In genomic region chr12:112808212-112808586, GRCm38 (mm10) we compare ENCODE assay signal across 9 mouse cellular contexts. TPM values are rescaled to one million over a fixed set of nuclear protein-coding genes. Genes with fewer than 3 reads are reported as not detected.
A peak's percentile ranks its signal among the peaks of the same experiment; 100 is the strongest.
DNase-seq lines count a peak whose midpoint lies in the region; ATAC-seq and TF ChIP-seq lines count a peak whose summit lies in the region.
"Had no signal": no experiment of that assay in that cellular context is flagged by ENCODE, and none has a peak within 500 bp of the region (broad histone marks: within the 10 kb centered on the region; RNA-seq: fewer than 3 reads in every experiment).

No protein-coding gene starts in this region.

- TF ChIP-seq CTCF in testis, adult 2 months (IDR thresholded peaks at IDR 0.05; ENCODE audit: control insufficient read depth, insufficient read depth, insufficient replicate concordance, low read depth, low read length) = no peak
- TF ChIP-seq CTCF in liver, embryonic 14.5 days (IDR thresholded peaks at IDR 0.05; ENCODE audit: low read depth) = no peak

- H3K36me3 ChIP-seq in testis, adult 2 months (ENCODE audit: control insufficient read depth, insufficient read depth, low read length) = no peaks in the 10 kb centered on the region
- H3K36me3 ChIP-seq in liver, embryonic 14.5 days (replicated peaks; ENCODE audit: control insufficient read depth, insufficient read depth, low read depth) = no peaks in the 10 kb centered on the region

- peak overlapping the region; percentile 90 for H3K4me3 ChIP-seq in testis, adult 2 months (ENCODE audit: control insufficient read depth, low read depth, low read length)
- H3K4me3 ChIP-seq in liver, embryonic 14.5 days (ENCODE audit: insufficient read depth in 1 of 2, low read depth in 2 of 2, low read length in 2 of 2) = no peak overlapping the region

- ATAC-seq in frontal cortex, adult (ENCODE audit: low TSS enrichment) = peak; percentile 1; the same call in 1 of the 2 replicates
- no peak for ATAC-seq in liver, embryonic 14.5 days (ENCODE audit: insufficient read depth)
- ATAC-seq in activated CD4-positive, CD25-positive, alpha-beta regulatory T cell, adult 4 months = no peak

- no peak for DNase-seq in frontal cortex, adult 2 months (ENCODE audit: extremely low spot score in 1 of 2, low spot score in 1 of 2)
- DNase-seq in testis, postnatal 14 days (ENCODE audit: low spot score) = no peak
- DNase-seq in liver, embryonic 14.5 days (ENCODE audit: low read depth in 3 of 3, low spot score in 3 of 3) = no peak
- no peak for DNase-seq in left cerebral cortex, adult 8-10 months (ENCODE audit: low spot score in 2 of 2)
- no peak for DNase-seq in urinary bladder, adult 2 months (ENCODE audit: low spot score)

- TF ChIP-seq EP300 in liver, embryonic 14.5 days (IDR thresholded peaks at IDR 0.05; ENCODE audit: low read depth) = no peak

- no peak for TF ChIP-seq POLR2A in testis, adult 2 months (IDR thresholded peaks at IDR 0.05; ENCODE audit: control insufficient read depth, low read depth, low read length)

- no peak overlapping the region for H3K9ac ChIP-seq in liver, embryonic 14.5 days (replicated peaks)

- H3K9me3 ChIP-seq in liver, embryonic 14.5 days (ENCODE audit: control insufficient read depth, low read length) = no peaks in the 10 kb centered on the region

- H3K4me1 ChIP-seq in testis, adult 2 months (ENCODE audit: control insufficient read depth, insufficient read depth, low read length) = peaks cover 12% of the 10 kb centered on the region
- H3K4me1 ChIP-seq in liver, embryonic 14.5 days (replicated peaks; ENCODE audit: control insufficient read depth in 2 of 2, insufficient read depth in 2 of 2, low read length in 1 of 2) = no peaks in the 10 kb centered on the region

- 78% methylated on average over 5 of the region's 5 CpGs for WGBS in liver, embryonic 14.5 days (ENCODE audit: insufficient replicate concordance)

- H3K27ac ChIP-seq in testis, adult 2 months (ENCODE audit: control insufficient read depth, insufficient read depth, low read depth, low read length) = no peak overlapping the region
- no peak overlapping the region for H3K27ac ChIP-seq in liver, embryonic 14.5 days

- H3K27me3 ChIP-seq in testis, adult 2 months (ENCODE audit: control insufficient read depth, insufficient read depth, low read length) = no peaks in the 10 kb centered on the region
- H3K27me3 ChIP-seq in liver, embryonic 14.5 days (ENCODE audit: control insufficient read depth, insufficient read depth, low read length) = peaks cover 10% of the 10 kb centered on the region

- H3K4me2 ChIP-seq in liver, embryonic 14.5 days (ENCODE audit: low read depth) = peak overlapping the region; percentile 74

RNA-seq across cellular contexts. Expression of gene Clba1, which starts 0.5 kb away (rescaled TPM):
- 13.8 and 14.1 TPM in 2 replicates for polyA plus RNA-seq in frontal cortex, adult 2 months (2012; rRNA removed)
- polyA plus RNA-seq in testis, adult 2 months (2012; rRNA removed) = 77.8 and 87.0 TPM in 2 replicates
- 0.15 and 0.21 TPM in 2 replicates for polyA plus RNA-seq in liver, embryonic 14.5 days (2012; rRNA removed)
- polyA plus RNA-seq in liver, embryonic 14.5 days (2014; fragmentation: Nextera tagmentation; extraction: Ambion mirVana) = 0.25 and 0.40 TPM in 2 replicates
- polyA plus RNA-seq in activated CD4-positive, CD25-positive, alpha-beta regulatory T cell, adult 4 months (2017; shearing (Covaris generic)) = under 1 TPM in 1 of 2 experiments, not detected in 1; 0.24 TPM
- total RNA-seq in left cerebral cortex, adult 8-10 months (2022) = 10 to 100 TPM; 15.1 to 16.5 (median 16.1) TPM
- 4.5 and 5.3 TPM in 2 replicates for polyA plus RNA-seq in urinary bladder, adult 2 months (2012; rRNA removed)

RNA-seq across cellular contexts. Expression of gene Ahnak2, which starts 5.7 kb away (rescaled TPM):
- 1.5 and 1.9 TPM in 2 replicates for polyA plus RNA-seq in frontal cortex, adult 2 months (2012; rRNA removed)
- 1.2 TPM in 2 replicates for polyA plus RNA-seq in testis, adult 2 months (2012; rRNA removed)
- 0.06 and 0.10 TPM in 2 replicates for polyA plus RNA-seq in liver, embryonic 14.5 days (2012; rRNA removed)
- 0.13 and 0.14 TPM in 2 replicates for polyA plus RNA-seq in liver, embryonic 14.5 days (2014; fragmentation: Nextera tagmentation; extraction: Ambion mirVana)
- not detected for polyA plus RNA-seq in activated CD4-positive, CD25-positive, alpha-beta regulatory T cell, adult 4 months (2017; shearing (Covaris generic))
- 1 to 10 TPM; 7.5 to 9.3 (median 8.1) TPM for total RNA-seq in left cerebral cortex, adult 8-10 months (2022)
- polyA plus RNA-seq in urinary bladder, adult 2 months (2012; rRNA removed) = 40.7 and 65.9 TPM in 2 replicates
- polyA plus RNA-seq: inflammation-experienced regulatory T-cells, adult 6 months had no signal

RNA-seq across cellular contexts. Expression of gene Cdca4, which starts 21.0 kb away (rescaled TPM):
- 10.2 and 10.6 TPM in 2 replicates for polyA plus RNA-seq in frontal cortex, adult 2 months (2012; rRNA removed)
- polyA plus RNA-seq in testis, adult 2 months (2012; rRNA removed) = 23.7 and 23.9 TPM in 2 replicates
- polyA plus RNA-seq in liver, embryonic 14.5 days (2012; rRNA removed) = 34.1 and 39.9 TPM in 2 replicates
- 61.3 and 66.9 TPM in 2 replicates for polyA plus RNA-seq in liver, embryonic 14.5 days (2014; fragmentation: Nextera tagmentation; extraction: Ambion mirVana)
- polyA plus RNA-seq in activated CD4-positive, CD25-positive, alpha-beta regulatory T cell, adult 4 months (2017; shearing (Covaris generic)) = 10 to 100 TPM; 63.6 to 87.5 TPM
- total RNA-seq in left cerebral cortex, adult 8-10 months (2022) = 10 to 100 TPM in 3 of 4 experiments, 1 to 10 TPM in 1; 9.5 to 12.3 (median 10.2) TPM
- polyA plus RNA-seq in urinary bladder, adult 2 months (2012; rRNA removed) = 17.0 and 22.2 TPM in 2 replicates

RNA-seq across cellular contexts. Expression of gene Pld4, which starts 47.7 kb away (rescaled TPM):
- polyA plus RNA-seq in frontal cortex, adult 2 months (2012; rRNA removed) = 14.0 and 20.4 TPM in 2 replicates
- polyA plus RNA-seq in testis, adult 2 months (2012; rRNA removed) = 4.0 TPM in 2 replicates
- 13.3 and 14.3 TPM in 2 replicates for polyA plus RNA-seq in liver, embryonic 14.5 days (2012; rRNA removed)
- 12.5 and 14.7 TPM in 2 replicates for polyA plus RNA-seq in liver, embryonic 14.5 days (2014; fragmentation: Nextera tagmentation; extraction: Ambion mirVana)
- polyA plus RNA-seq in activated CD4-positive, CD25-positive, alpha-beta regulatory T cell, adult 4 months (2017; shearing (Covaris generic)) = 1 to 10 TPM in 1 of 2 experiments, under 1 TPM in 1; 0.50 to 4.7 TPM
- 10 to 100 TPM in 3 of 4 experiments, 1 to 10 TPM in 1; 10.0 to 22.8 (median 16.5) TPM for total RNA-seq in left cerebral cortex, adult 8-10 months (2022)
- polyA plus RNA-seq in urinary bladder, adult 2 months (2012; rRNA removed) = 38.7 and 38.8 TPM in 2 replicates

RNA-seq across cellular contexts. Expression of gene Gpr132, which starts 59.8 kb away (rescaled TPM):
- polyA plus RNA-seq in frontal cortex, adult 2 months (2012; rRNA removed) = 0.10 and 0.15 TPM in 2 replicates
- polyA plus RNA-seq in testis, adult 2 months (2012; rRNA removed) = 1.7 and 1.9 TPM in 2 replicates
- 0.30 and 0.51 TPM in 2 replicates for polyA plus RNA-seq in liver, embryonic 14.5 days (2012; rRNA removed)
- 0.16 and 0.27 TPM in 2 replicates for polyA plus RNA-seq in liver, embryonic 14.5 days (2014; fragmentation: Nextera tagmentation; extraction: Ambion mirVana)
- polyA plus RNA-seq in activated CD4-positive, CD25-positive, alpha-beta regulatory T cell, adult 4 months (2017; shearing (Covaris generic)) = 10 to 100 TPM; 65.9 to 77.3 TPM
- under 1 TPM in 3 of 4 experiments, not detected in 1; 0.14 to 0.23 (median 0.15) TPM for total RNA-seq in left cerebral cortex, adult 8-10 months (2022)
- 3.4 and 4.1 TPM in 2 replicates for polyA plus RNA-seq in urinary bladder, adult 2 months (2012; rRNA removed)

Comparison
In these comparisons a context has a peak if more than half of its experiments do, and no peak if none do; other contexts are left out.
1. RNA of gene Ahnak2, which starts 5.7 kb away (polyA plus RNA-seq): 40.7 to 65.9 TPM in urinary bladder, adult 2 months; 1.5 to 1.9 TPM in frontal cortex, adult 2 months, 1.2 TPM in testis, adult 2 months, 0.06 to 0.14 TPM in liver, embryonic 14.5 days and not detected in activated CD4-positive, CD25-positive, alpha-beta regulatory T cell, adult 4 months; every median in the first group is over 10 times any median in the second.